Mouse (Mus musculus) neutrophil, adult 59 days (primary cell): ENCODE data around the gene Fam171b. TPM values are rescaled to one million over a fixed set of nuclear protein-coding genes. Genes with fewer than 3 reads are reported as not detected.

Source experiments
- total RNA-seq, 2 experiments: library from RNA; stranded (reverse); gene quantifications; 1 replicate in 1 of 2; 2 replicates in 1 of 2; pipeline ENCODE4 v1.2.4; 2023

Fam171b gene
- not detected for total RNA-seq

GRCm38 (mm10) chr2:83812483-83813272 is at the start of gene Fam171b:
TSS of gene Fam171b (plus strand) at chr2:83812636.

Other genes with a start within 250 kb of the Fam171b start
- 10 to 100 TPM; 44.9 to 50.8 TPM for gene Zc3h15, start 168.2 kb upstream of the Fam171b start, total RNA-seq
- 10 to 100 TPM; 35.2 to 38.3 TPM for gene Itgav, start 88.2 kb upstream of the Fam171b start, total RNA-seq
- gene Zswim2, start 128.6 kb downstream of the Fam171b start, total RNA-seq, result not detected
- gene Gm13698, start 143.1 kb downstream of the Fam171b start, total RNA-seq, result 1 to 10 TPM in 1 of 2 experiments, under 1 TPM in 1; 0.98 to 1.7 TPM
- gene Gm13693, start 148.9 kb downstream of the Fam171b start, total RNA-seq, result 1 to 10 TPM in 1 of 2 experiments, under 1 TPM in 1; 0.98 to 1.7 TPM
- under 1 TPM in 1 of 2 experiments, not detected in 1; 0.98 TPM for gene Gm13695, start 154.7 kb downstream of the Fam171b start, total RNA-seq
- 1 to 10 TPM in 1 of 2 experiments, under 1 TPM in 1; 0.98 to 1.7 TPM for gene Gm13696, start 160.5 kb downstream of the Fam171b start, total RNA-seq
- 1 to 10 TPM in 1 of 2 experiments, under 1 TPM in 1; 0.98 to 1.7 TPM for gene Gm13694, start 166.3 kb downstream of the Fam171b start, total RNA-seq
- gene Gm13697, start 172.1 kb downstream of the Fam171b start, total RNA-seq, result 1 to 10 TPM in 1 of 2 experiments, under 1 TPM in 1; 0.98 to 1.7 TPM
- 1 to 10 TPM in 1 of 2 experiments, under 1 TPM in 1; 0.98 to 1.7 TPM for gene Gm13691, start 177.9 kb downstream of the Fam171b start, total RNA-seq